Mouse (Mus musculus) 3134 (cell line): ENCODE data around the gene Rps6ka3.

ENCODE experiments used
- DNase-seq: peaks from one replicate; pipeline ENCODE4 v3.0.0-alpha.2; 2011; ENCODE audit warnings: low spot score; ENCODE audit not compliant: insufficient read length; ENCODE audit errors: extremely low read depth

Gene Rps6ka3

DNA sequence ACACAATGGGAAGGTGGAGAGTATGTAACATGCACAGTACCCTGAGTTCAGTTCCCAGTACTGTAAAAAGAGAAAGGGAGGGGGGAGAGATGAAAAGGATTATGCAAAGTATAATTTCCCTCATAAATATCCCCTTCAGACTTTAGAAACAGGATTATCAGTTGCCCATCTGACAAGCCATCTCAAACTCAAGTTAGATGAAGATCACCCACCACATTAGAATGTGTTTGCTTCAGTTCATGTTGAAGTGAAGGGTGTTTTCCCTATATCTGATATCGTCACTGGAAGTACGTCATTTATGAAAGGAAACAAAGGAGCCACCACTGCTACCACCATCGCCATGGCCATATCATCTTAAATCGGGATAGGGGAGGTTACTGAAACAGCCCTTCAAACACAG is at the start of gene Rps6ka3:
Gene Rps6ka3, plus strand, starts transcription at position 301 of the 400 bp plus-strand sequence.
- no peak for DNase-seq

DNA sequence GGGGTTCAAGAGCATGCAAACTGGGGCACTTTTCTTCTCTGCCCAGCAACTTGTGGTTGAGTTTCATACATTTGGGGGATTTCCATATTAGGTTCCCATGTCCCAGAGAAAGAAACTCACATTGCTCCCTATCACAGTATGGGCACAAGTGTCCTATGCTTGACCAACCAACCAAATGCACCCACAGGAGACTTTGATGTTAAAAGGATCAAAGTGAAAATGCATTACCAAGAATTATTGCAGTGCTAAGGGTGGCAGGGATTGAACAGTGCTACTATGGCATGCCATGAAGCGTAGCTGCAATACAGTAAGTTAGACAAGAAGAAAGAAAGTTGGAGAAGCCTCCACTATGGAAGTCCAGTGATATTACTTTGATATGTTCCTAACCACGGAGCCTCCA is 40.9 kb upstream of the Rps6ka3 start:
- DNase-seq = no peak

DNA sequence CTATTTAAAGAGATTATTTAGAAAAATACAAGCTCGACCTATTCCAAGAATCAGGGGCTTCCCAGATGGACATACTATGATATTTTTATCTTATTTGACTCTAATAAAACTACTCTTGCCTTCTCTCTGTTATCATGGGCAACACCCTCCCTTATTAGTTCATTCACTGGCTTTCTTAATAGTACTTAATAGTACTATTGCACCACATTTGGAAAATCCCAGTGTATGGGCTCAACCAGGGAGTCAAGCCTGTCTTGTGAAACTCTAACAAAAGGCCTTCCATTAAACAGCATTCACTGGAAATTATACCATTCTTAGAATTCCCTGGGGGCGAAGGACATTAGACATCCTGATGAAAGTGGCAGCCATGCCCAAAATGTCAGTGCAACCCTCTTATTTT is 38.5 kb upstream of the Rps6ka3 start:
- no peak for DNase-seq

DNA sequence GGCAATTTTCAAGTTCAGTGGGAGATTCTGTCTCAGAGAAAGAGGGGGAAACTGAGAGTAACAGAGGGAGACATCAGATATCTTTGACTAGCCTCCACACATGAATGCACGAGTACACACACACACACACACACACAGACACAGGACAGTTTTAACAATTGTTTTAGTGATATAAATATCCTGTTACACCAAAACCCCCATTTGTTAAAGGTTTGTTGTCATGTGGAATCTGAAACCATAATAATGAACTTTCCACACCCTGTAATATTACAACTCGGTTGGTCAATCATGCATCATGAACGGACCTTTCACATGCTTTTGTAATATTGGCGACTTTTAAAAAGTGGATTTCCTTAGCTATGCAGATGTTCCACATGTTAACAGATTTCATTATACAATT is 18.5 kb upstream of the Rps6ka3 start:
- DNase-seq = no peak

DNA sequence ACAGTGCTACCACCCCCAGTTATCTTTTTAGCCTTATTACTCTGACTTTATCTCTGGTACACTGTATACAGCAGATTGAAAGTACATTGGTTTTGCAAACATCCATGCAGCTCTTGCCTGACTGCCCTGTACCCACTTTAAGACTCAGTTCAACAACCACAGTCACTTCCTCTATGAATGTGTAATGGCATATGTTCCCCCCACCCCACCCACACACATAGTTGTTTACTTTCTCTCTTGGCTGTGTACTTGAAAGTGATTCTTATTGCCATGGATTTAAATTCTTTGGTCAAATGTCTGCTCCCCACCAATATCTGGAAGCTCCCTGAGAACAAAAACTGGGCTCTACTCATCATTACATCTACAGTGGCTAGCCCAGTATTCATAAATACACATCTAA is 10.6 kb upstream of the Rps6ka3 start:
- DNase-seq = no peak

DNA sequence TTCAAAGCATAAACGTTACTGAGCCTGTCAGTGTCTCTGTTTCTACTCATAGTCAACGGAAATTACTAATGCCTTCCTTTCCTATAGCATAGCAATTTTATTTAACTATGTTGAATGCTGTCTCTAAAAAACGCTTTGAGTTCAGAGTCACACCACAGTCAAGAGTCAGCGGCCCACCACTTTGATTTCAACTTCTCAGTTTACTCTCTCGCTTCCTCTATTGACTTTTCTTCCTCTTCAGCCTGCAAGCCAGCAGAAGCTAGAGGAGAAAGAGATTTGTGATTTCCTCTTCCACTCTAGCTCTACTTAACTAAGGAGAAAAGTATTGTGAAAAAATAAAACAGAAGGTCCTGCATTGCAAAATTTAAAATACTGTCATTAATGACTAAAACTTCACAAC is 10.0 kb upstream of the Rps6ka3 start:
- DNase-seq = no peak

DNA sequence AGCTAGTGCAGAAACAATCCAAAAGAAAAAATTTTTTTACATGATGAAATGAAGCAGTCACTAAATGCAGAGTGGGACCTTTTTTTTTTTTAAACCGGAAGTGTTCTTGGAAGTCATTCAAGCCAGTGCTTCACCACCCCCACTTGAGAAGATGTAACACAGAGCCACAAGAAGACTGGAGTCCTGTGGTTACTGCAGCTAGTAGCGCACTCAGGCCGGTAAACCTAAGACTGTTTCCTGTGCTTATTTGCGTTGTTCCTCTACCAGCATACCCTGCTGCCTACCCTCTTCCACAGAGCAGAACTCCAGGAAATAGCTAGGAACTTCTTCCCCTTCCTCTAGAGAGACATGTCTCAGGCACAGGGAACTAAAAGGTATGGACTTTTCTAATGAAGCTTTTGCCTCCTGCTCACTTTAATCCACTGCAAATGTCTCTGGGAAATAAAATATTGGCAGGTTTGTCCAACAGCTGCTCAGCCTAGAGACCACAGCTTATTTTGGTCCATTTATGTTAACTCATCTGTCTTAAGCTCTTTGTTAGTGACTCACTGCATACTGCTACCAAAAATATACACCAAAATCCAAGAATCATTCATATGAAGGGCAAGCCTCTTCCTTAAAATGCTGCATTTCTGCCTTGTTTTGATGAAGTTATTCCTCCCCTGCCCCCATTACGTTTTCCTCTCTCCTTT is 931 bp downstream of the Rps6ka3 start:
- DNase-seq = no peak

DNA sequence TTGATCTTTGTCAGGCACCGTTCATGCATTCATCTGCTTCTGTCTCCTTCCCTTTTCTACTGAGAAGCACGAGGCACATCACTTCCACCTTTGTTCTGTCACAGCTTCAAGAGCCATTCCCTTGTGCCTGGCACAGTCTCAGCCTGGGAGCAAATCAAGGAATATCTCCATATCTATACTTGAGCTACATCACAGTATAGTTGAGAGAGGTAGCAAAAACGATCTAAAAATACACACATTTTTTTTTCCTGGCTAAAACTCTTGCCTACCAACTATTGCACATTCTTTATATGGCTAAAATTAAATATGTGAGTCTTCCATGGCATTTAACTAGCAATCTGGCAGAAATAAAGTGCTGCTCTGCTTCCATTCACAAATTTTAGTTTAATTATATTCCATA is 5.1 kb downstream of the Rps6ka3 start:
- DNase-seq = no peak

DNA sequence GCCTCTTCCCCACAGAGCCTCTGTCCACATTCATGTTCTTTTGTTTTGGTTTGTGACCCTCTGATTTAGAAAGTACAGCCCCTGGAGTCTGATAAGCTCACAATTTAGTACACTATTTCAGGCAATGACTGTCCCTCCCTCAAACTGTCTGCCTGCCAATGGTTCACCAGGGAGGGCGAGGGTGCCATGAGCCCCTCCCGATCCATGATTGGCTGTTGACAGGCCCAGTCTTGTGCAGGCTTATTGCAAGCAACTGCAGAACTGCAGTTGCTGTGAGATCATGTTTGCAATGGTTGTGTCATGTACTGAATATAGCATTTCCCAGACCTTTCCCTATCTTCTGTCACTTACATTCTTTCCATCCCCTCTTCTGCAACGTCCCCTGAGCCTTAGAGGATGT is 12.4 kb downstream of the Rps6ka3 start:
- DNase-seq = no peak

DNA sequence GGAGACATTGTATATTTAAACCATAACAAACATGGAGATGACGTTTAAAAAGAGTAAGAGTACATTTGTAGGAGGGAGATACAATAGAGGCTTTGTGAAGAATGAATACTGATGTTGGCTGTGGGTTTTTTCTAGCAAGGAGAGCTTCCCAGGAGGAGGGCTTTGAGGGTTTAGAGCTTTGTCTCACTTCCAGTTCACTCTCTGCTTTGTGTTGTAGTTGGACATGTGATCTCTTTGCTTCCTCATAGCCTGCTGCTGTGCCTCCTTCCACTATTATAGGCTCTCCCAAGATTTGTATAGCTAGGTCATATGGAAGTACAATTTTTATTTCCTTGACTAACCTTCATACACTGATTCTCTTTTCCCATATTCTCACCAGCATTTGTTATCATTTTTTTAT is 27.2 kb downstream of the Rps6ka3 start:
- DNase-seq = no peak

DNA sequence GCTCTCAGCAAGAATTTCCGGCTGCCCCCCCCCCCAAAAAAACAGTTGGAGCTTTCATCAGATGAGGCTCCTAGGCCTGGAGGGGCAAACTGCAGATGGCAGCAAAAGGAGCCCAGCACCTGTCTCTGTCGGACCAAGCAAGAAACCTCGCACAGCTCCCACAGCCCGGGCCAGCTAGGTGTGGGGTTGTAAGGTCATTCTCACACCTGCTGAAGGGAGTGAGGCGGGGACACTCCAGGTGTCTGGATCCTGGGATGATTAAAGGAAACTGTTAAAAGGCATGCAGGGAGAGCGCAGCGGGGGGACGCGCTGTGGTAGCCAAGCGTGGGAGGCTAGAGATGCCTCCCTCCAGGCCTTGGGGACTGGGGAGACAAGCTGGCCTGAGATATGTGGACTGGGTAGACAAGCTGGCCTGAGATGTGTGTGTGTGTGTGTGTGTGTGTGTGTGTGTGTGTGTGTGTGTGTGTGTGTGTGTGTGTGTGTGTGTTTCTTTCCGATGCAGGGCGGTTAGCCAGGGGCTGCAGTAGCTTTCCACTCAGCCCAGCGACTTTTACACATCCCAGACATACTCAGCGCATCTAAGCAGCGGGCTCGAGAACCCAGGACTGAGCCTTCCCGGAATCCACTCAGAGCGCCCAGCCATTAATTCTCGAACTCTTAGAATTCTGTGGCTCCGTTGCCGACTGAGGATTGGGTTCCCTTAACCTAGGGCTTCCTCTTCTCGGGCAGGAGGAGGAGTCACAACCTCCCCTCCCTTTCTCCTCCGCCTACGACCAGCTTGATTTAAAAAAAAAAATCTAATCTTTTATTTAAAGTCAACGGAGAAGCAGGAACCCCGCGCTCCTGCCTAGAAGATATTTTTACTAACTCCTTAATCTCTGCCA is 44.1 kb downstream of the Rps6ka3 start:
- peak; percentile 51 for DNase-seq

DNA sequence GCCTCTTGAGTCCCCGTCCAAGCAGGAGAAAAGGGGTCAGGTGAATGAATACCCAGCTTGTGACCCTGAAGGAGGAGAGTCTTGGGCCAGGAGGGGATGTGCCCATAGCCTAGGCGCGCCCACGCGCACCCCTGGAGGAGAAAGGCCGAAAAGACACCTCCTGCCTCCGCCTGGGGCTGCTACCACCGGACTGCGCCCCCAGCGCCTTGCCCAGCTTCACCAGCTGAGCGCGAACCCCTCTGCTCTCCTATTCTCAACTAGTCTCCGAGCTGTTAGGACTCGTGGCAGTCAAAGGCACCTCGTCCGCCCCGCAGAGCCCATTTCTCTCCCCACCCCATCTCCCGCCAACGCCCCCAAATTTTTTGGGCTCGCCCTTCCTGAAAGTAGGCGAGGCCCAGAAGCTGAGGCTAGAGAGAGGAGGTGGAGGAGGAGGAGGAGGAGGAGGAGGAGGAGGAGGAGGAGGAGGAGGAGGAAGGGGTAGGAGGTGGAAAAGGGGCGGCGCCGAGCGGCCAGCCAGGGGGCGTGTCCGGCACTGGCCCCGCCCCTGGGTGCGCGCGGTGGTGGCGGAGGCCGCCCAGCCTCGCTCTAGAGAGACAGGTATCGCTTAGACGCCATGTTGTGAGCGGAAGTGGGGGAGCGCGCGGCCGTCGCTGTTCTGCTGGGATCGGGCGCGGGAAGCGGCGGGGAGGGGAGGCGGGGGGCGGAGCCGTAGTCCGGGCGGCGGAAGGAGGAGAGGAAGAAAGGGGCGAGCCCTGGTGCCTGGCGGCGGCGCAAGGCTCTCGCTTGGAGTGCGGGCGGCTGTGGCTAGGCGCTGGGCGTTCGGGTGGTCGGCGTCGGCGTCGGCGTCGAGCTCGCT is 45.2 kb downstream of the Rps6ka3 start:
- peak; percentile 96 for DNase-seq

DNA sequence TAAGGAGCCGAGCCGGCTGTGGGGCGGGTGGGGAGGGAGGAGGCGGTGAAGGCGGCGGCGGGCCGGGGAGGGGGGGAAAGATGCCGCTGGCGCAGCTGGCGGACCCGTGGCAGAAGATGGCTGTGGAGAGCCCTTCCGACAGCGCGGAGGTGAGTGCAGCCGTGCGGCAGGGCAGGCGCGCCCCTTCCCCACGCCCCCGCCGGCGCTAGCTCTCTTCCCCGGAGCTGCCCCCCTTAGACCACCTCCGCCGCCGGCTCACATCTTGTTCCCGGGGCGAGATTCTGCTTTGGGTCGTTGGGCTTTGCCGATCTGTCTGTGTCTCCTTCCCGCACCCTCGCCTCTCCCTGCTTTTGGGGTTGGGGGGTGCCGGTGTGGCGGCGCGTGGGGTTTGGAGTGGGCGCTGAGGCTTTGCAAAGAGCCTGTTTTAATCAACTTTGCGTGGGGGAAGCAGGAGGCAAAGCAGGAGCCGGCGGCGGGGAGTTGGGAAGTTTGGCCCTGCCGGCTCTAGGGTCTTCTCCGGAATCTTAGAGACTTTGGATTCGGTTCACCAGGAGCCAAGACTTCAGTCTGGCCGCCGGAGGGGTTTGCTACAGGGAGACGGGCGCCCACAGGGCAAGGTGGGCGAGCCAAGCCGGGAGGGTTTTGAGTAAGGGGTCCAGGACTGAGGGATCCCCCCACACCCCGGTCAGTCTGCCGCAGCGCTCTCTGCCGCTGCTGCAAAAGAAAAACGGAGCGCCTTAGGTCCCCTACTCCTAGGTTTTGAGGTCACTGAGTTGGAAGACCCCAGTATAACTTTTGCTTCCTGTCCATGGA is 46.1 kb downstream of the Rps6ka3 start:
- DNase-seq = peak; percentile 37

DNA sequence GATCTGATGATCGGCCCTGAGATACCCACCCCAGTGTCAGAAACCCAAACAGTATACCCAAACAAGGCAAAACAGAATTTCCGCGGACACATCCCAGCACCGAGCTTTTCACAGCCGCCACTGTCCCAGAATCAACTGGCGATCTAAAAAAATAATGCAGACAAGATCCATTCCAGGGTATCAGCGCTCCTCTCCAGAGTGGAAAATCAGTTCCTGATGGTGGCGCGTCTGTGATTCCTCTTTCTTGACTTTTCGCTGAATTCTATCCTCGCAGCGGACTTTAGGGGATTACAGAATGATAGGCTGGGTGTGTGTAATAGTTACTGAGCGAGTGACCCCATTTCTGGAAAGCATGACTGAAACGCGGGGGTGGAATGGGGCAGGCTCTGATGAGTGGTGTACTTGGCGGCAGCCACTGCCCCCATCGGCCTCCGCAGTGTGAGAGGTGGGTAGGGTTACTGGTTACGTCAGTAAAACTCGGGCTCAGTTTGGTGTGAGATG is 46.9 kb downstream of the Rps6ka3 start:
- peak; percentile 53 for DNase-seq

DNA sequence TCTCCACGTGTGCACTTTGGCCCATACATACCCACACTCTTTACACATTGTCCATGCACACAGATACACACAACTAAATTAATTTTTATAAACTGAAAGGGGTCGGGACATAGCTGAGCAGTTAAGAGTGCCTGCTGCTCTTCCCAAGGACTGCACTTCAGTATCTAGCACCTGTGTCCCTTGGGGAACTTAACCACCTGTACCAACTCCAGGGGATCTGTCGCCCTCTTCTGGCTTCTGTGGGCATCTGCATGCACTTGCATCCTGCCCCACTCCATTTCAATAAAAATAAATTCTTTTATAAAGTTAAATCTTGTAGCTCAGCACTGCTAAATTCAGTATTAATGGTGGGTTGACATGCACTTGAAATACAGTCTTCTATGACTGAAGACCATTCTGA is 54.6 kb downstream of the Rps6ka3 start:
- no peak for DNase-seq

DNA sequence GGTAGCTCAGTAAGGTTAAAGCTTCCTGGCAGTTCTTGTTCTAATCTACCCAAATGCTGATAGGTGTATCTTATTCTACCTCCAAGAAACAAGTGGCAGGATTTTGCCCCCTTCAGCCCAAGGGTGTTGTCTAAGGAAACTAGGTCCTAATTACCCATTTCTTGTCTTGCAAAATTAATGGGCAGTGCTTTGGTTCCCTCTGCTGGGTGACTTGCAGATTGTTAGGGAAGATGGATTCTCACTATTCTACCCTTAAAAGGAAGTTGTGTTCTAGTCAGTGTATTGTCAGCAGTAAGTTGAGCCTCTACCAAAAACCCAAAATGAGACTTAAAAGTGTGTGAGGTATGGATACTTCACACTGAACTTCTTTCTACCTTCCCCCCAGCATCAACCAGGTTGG is 59.0 kb downstream of the Rps6ka3 start:
- no peak for DNase-seq

DNA sequence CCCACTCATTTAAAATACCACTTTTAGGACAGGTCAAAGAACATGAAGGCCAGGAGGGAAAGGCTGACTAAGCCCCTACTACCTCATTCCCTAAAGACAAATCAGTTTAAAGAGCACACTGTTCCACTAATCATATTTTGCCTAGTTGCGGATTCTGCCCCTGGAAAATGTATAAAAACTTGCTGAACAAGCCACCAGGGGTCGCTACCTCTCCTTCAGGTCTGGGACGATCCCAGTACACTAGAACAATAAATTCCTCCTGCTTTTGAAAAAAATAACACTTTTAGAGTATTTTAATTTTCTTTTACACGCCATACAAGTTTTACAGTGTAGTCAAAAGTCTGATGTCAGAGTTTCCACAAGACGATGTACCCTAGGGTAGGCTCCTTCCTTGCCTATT is 76.7 kb downstream of the Rps6ka3 start:
- DNase-seq = no peak

DNA sequence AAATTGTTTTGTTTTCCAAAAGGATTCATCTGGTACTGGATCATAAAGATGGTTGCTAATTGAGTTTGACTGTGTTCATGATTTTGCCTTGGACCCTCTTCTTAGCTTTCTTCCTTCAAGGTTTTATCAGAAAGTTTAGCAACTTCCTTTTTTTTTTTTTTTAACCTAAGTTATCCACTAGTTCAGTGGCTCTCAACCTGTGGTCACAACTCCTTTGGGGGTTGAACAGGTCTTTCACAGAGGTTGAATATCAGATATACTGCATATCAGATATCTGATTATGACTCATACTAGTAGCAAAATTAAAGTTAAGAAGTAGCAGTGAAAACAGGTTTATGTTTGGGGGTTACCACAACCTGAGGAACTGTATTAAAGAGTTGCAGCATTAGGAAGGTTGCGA is 85.8 kb downstream of the Rps6ka3 start:
- DNase-seq = no peak

DNA sequence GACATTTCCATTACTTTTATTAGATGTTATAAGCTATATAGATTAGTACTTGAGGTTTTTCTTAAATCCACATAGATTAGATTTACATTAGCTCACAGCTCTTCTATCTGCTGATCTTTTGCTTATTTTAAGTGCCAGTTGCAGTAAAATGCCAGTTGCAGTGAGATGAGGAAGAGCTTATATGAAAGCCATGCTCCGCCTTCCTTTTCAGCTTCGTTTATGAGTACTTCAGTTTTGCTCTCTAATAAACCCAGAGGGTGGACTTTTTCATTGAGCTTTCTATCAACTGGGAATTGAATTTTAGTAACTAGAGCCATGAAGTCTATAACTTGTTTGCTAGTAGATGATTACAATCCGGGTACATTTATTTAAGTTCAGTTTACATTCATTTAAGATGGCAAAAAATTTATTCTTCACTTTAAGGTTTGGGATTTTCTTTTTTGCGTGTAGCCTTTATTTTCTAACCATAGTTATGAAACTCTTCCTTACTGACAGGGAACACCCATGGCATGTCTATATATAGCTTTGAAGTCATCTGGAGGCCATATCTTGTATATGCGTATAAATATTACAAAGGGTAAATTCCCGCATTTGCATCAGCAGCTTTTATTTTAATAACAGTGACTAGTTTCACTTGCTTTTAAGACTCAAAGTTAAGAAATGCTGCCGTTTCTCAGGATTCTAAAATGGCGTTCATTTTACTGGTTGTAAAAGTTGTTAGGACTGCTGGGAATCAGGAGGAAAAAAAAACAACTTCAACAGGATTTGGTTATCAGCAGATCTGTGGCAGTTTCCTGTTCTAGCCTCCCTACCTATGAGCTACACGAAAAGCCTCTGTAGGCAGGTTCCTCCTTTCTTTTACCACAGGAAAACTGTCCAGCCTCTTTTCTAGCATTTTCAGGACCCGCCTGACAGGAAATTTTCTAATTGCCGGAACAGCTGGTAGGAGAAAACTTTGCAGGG is 92.5 kb downstream of the Rps6ka3 start:
- no peak for DNase-seq
